In genomic region chr17:13378341-13378740, GRCm38 (mm10) we compare ENCODE assay signal across 15 mouse cellular contexts. TPM values are rescaled to one million over a fixed set of nuclear protein-coding genes. Genes with fewer than 3 reads are reported as not detected.
"Had no signal": no experiment of that assay in that cellular context is flagged by ENCODE, and none has a peak within 500 bp of the region (broad histone marks: within the 10 kb centered on the region; RNA-seq: fewer than 3 reads in every experiment).

No protein-coding gene starts in this region.

RNA-seq across cellular contexts. Expression of gene Tcp10c, which starts 24.0 kb away (rescaled TPM):
- polyA plus RNA-seq: cerebellum, adult 2 months; embryonic facial prominence, embryonic 10.5 days; embryonic facial prominence, embryonic 11.5 days; embryonic facial prominence, embryonic 12.5 days; embryonic facial prominence, embryonic 13.5 days; embryonic facial prominence, embryonic 14.5 days; embryonic facial prominence, embryonic 15.5 days; erythroblast, embryonic 14.5 days; forebrain, embryonic 10.5 days; forebrain, embryonic 12.5 days; forebrain, embryonic 14.5 days; forebrain, embryonic 15.5 days; forebrain, embryonic 16.5 days; forebrain, postnatal 0 days; frontal cortex, adult 2 months had no signal
